Mouse (Mus musculus): Measurements from ENCODE around the gene Aars2. TPM values are rescaled to one million over a fixed set of nuclear protein-coding genes. Genes with fewer than 3 reads are reported as not detected.

Gene Aars2
- total RNA-seq, 2 experiments from 2014 or later, result 19.4 to 19.6 TPM

DNA sequence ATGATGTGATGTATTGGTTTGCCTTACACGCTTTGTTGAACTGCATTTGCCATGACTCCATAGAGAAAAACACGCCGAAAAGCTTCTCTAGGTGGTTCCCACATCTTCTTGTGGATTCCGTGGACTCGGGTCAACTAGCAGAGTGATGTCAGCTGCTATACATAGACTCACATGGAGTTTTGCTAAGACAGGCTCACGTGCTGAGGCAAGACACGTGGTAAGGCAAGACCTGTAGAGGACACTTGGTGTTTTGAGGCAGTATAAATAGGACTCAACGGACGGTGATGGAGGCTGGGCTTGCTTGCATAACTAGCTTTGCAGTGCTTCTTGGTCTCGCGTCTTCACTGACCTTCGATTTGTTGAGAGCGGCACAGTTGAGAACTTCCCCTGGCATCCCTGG is 8.2 kb upstream of the Aars2 start:
- DNase-seq, result no peak
- intact Hi-C loops (cut with DNase I), result no loop called here

DNA sequence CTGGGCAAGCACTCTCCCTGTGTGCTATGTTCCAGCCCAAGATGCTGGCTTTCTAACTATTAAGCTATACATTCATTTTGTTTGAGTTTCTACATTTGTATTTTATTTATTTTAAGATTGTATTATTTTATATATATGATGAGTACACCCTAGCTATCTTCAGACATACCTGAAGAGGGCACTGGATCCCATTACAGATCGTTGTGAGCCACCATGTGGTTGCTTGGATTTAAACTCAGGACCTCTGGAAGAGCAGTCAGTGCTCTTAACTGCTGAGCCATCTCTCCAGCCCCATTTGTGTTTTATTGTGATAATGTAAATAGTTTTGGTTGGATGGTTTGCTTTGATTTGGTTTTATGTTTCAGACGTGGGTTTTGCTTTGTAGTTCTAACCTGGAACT is 7.1 kb upstream of the Aars2 start:
- intact Hi-C loops (cut with DNase I), result no loop called here
- no peak for DNase-seq

DNA sequence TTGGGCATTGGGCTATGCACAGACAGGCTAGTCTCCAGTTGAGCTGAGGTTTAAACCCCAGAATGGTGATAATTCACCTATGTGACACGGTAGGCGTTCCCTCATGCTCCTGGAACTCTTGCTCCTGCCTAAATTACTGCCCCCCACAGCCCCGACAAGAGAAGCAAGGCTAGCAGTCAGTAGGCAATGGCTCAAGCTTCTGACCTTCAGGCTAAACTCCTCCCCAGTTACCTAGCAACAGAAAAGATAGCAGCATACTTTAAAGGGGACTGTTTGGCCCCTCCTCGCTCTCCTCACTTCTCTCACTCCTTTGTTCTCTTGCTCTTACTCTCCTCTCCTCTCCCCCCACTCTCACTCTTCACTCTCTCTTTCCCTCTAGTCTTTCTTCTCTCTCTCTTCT is 5.7 kb upstream of the Aars2 start:
- intact Hi-C loops (cut with DNase I), result no loop called here
- no peak for DNase-seq

DNA sequence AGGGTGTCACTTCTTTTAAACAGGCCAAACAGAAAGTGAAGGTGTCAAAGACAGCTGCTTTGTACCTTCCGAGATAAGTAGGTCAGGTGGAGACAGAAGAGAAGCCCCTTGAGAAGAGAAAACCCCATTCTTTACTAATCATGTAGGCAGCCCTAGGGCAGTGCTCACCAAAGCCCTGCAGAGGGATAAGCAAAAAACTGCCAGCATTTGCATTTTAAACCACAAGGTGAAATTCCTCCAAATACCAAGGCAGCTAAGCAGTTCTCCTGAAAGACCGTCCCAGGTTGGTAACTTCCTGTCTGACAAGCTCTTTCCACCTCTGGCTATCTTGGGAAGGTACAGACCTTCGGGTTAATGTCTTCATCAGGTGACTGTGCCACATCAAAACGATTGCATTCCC is 4.3 kb upstream of the Aars2 start:
- DNase-seq, result no peak
- intact Hi-C loops (cut with DNase I), result no loop called here

DNA sequence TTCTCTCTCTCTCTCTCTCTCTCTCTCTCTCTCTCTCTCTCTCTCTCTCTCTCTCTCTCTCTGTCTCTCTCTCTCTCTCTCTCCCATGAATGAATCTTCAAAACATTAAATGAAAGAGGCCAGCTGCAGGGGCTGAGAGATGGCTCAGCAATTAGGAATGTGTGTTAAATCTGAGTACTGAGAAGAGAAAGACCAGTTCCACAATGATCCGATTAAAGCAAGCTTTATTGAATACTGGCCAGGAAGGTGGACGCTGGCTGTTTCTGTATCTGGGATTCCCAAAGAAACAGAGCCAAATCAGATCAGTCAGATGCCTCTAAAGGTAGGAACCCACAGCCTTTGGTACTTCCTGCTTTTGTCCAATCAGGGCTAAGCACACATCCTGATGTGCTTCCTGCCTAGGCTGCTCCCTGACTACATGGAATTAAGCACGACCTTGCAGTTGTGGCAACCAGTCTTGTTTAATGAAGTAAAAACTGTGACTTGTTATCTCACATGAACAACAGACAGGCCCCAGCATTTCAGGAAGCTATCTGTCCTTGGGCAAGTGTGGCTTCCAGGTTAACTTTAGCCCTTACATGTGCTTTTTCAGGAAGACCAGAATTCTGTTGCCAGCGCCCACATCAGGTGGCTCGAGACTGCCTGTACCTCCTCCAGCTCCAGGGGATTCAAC is 3.2 kb upstream of the Aars2 start:
- intact Hi-C loops (cut with DNase I), result no loop called here
- DNase-seq, result no peak

DNA sequence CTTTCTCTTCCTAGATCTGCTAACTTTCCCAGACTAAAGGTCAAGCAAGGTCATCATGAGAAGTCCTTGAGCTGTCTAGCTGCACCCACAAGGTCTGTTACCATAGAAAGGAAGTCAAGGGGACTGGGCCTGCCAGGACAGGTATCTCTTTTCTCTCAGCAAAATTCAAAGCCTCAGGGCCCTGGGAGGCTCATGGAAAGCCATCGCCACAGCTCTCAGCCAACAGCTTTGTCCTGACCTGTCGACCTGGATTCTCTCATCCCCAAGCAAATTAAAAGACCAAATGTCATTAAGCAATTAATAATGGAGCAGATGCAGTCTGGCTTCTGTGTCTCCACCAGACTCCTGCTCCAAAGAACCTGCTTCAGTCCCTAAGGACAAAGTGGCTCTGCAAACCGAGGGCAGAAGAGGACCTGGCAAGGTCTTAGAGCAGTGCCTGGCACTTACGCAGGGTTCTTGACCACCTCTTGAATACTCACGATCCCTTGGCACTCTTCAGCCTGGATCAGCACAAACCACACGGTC is 638 bp upstream of the Aars2 start:
- intact Hi-C loops (cut with DNase I), result loop anchor here (2.0 kb wide), 1 partner anchor 27 kb away; no protein-coding TSS in a partner anchor
- DNase-seq, result no peak

DNA sequence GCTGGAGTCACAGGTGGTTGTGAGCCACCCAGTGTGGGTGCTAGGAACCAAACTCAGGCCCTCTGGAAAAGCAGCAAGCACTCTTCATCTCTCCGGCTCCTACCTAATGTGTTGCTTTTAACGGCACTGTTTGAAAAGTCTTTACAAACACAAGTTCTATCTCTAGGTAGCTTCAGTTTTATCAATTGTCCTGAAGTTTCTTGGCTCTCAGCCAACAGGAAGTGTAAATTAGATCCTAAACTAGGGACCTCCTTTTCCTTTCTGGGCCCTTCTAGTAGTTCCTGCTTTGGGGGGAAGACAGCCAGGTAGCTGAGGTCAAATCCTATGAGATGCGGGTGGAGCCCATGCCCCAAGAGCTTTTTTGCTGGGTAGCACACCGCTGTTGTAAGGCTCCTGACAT is 4.2 kb downstream of the Aars2 start:
- DNase-seq, result no peak
- intact Hi-C loops (cut with DNase I), result no loop called here

DNA sequence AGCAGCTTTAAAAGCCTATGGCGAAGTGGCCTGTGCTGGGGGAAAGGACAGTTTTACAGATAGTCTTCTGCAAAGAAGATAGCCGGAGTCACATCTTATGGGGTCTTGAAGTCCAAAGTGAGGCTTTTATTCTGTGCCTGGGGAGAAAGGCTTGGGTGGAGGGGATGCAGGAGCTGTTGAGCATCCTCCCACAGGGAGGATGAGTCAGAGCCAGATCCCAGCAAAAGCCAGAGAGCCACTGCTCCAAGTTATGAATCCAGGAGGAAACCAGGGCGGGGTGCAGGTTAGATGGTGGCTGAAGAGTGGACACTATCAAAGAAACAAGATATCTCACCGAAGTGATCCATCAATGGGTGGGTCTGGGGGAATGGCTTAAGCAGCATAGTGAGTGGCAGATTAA is 5.1 kb downstream of the Aars2 start:
- intact Hi-C loops (cut with DNase I), result no loop called here
- DNase-seq, result no peak

DNA sequence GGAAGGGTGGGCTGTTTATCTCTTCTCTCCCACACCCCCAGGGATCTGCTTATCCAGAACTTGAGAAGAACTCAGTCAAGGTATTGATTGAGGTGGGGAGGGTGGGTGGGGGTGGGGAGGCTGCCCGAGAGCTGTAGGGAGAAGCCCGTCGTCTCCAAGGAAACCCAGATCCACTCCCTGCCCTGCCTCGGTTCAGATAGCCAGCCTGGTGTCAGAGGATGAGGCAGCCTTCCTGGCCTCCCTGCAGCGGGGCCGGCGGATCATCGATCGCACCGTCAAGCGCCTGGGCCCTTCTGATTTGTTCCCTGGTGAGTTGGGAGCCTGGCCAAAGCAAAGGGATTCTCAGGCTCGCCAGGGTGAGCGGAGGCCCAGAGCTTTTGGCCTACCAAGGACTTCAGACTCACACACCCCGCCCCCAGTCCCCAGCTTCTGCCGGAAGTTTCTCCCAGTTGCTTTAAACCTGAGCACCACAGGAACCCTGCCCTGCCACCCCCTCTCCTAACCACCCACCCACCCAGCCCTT is 8.6 kb downstream of the Aars2 start:
- no peak for DNase-seq
- intact Hi-C loops (cut with DNase I), result no loop called here

DNA sequence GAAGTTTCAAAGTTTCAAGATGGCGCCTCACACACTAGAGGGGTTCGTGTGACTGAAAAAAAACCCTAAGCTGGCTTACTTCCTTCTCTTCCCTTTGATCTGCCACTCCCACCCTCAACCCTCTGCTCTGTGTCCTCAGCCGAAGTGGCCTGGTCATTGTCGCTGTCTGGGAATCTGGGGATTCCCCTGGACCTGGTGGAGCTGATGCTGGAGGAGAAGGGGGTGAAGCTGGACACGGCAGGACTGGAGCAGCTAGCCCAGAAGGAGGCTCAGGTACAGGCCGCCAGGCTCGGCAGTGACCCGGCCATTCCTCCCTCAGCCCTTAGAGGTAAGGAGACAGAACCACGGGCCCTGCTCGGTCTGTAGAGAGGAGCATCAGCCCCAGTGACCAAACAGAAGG is 9.2 kb downstream of the Aars2 start:
- no peak for DNase-seq
- intact Hi-C loops (cut with DNase I), result loop anchor here (1.0 to 2.0 kb wide), 2 partner anchors 36 to 127 kb away; no protein-coding TSS in a partner anchor

DNA sequence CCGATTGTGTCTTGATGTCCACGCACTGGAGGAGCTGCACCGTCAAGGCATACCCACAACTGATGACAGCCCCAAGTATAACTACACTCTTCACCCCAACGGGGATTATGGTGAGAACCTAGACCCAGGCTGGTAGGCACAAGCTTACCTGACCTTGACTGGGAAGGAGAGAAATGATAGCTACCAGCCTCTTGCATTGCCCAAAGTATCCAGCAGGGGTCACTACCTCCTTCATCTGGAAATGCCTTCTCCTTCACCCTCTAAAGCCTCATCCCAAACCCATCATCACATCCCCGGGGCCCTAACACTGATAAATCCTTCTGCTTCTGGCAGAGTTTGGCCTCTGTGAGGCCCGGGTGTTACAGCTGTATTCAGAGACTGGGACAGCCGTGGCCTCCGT is 9.8 kb downstream of the Aars2 start:
- peak; percentile 75 to 86 for DNase-seq
- intact Hi-C loops (cut with DNase I), result loop anchor here (1.0 to 2.0 kb wide), 2 partner anchors 36 to 126 kb away; no protein-coding TSS in a partner anchor

DNA sequence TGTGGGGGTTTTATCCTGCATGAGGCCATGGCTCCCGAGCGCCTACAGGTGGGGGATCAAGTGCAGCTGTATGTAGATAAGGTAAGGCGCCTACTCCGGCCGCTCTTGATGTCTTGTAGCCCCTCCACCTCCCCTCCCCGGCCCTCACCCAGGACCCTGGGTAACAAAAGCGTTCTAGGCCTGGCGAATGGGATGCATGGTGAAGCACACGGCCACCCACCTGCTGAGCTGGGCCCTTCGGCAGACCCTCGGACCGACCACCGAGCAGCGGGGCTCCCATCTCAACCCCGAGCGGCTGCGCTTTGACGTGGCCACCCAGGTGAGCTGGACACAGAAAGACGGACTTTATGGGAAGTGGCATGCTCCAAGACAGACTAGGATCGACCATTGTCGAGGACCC is 10.5 kb downstream of the Aars2 start:
- intact Hi-C loops (cut with DNase I), result loop anchor here (2.0 kb wide), 1 partner anchor 126 kb away; no protein-coding TSS in a partner anchor

DNA sequence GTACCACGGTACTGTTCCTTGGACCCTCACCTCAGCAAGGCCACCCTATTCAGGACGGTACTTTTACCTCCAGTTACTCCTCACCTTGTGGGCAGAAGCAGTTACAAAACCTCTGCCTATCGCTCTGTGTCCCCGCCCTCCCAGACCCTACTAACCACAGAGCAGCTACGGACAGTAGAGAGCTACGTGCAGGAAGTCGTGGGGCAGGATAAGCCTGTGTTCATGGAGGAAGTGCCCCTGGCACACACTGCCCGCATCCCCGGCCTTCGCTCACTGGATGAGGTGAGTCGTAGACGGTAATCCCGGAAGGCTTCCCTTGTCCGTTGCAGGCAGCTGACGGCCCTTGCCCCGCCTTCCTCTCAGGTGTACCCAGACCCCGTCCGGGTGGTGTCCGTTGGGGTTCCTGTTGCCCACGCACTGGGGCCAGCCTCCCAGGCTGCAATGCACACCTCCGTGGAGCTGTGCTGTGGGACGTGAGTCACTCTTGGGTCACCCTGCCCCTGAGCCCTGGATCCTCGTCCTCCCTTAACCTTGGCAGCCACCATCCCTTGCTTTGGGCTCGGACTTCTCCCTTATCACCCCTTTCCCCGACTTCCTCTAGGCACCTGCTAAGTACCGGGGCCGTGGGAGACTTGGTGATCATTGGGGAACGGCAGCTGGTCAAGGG is 11.0 kb downstream of the Aars2 start:
- DNase-seq, result no peak
- intact Hi-C loops (cut with DNase I), result loop anchor here (2.0 kb wide), 1 partner anchor 125 kb away; no protein-coding TSS in a partner anchor

More for the DNA sequence above, 10.5 kb downstream of the Aars2 start:
- DNase-seq, result no peak

DNA sequence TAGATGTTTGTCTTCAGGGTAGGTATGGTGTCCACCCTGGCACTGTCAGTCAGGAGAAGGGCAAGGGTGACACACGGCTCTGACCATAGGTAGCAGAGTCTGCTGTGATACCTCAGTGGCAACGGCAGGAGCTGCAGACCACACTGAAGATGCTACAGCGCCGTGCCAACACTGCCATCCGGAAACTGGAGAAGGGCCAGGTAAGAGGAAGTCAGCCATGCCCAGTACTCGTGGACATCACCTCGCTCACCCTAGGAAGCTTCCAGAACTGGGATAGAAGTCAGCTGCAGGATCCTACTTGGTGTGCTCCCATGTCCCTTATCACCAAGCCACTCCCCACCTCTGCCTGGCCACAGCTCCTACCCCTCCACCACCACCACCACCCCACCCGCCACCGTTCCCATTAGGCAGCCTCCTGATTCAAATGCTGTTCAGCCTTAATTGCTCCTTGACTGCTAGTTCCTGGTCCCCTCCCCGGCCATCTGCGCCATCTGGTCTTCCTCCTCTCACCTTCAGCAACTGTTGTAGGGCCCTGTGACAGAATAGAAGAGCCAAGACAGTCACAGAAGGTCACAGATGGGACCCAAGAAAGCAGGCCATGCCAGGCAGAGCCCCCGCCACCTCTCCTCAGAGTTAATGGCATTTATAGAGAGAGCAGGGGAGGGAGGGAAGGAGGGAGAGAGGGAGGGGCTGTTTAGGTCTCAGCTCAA is 12.3 kb downstream of the Aars2 start:
- intact Hi-C loops (cut with DNase I), result no loop called here
- DNase-seq, result no peak

DNA sequence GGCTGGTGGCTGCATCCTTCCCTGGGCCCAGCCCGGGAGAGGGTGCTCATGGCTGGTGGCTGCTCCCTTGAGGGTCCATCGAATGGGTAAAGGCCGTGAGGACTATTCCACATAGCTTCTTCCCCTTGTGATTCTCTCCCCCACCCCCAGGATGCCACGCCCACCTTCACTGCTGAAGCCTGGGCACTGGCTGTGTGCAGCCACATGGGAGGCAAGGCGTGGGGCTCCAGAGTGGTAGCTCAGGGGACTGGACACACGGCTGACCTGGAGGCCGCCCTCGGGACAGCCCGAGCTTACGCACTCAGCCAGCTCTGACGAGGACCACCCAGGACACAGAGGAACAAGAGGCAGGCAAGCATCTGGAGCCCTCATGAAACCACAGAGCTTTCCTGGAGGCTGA is 13.5 kb downstream of the Aars2 start:
- no peak for DNase-seq
- intact Hi-C loops (cut with DNase I), result no loop called here

DNA sequence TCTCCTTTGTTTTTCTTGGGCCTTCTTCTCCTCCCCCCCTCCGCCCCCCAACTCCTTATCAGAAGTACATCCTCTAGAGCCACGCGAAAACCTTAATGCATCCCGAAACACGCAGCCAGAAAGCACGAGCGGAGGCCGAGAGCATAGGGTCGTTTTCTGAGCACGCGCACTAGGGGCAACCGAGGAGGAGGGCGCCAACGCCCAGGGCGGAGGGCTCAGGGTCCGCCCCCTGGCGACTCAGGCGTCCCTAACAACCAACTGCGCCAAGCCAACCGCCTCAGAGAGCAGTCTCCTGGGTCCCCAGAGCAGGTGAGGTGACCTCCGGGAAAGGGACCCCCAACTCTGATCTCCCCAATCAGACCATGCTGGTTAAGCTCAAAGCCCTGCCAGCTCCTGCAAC is 16.6 kb downstream of the Aars2 start, which contains the start of gene Tcte1:
Tcte1 (plus strand) TSS at position 172 of the 400 bp plus-strand sequence.
- intact Hi-C loops (cut with DNase I), result no loop called here
- no peak for DNase-seq

DNA sequence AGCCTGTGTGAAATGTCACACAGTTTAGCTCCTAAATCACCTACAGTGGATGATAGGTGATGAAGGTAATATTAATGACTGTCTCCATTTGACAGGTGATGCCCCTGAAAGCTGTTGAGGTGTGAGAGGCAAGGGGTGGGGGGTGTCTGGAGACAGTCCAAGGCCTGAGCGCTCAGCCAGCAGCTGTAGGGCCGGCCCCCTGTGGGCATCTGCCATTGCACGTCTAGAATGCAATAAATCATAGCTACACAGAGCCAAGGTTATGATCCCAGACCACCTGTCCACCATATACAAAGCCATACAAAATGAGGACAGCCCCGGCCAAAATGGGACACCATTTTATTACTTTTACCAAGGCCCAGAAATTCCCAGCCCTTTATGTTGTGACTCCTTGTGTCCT is 18.3 kb downstream of the Aars2 start:
- DNase-seq, result no peak
- intact Hi-C loops (cut with DNase I), result no loop called here

DNA sequence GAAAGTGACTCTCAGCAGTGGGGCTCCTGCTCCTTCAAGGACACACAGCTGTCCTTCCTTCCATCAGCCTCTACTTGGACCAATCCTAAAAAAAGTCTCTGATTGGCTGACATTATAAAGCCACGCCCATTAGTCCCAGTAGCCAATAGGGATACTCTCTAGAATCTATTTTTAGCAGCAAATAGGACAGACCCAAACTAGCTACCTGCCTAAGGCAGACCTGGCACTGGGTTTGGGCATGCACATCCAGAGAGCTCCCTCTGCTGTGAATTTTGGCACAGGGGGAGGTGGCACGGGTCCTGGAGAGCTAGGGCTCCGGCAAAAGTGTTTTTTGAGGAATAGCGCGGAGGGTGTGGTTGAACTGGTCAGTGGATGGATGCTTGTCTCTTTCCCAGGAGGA is 19.9 kb downstream of the Aars2 start:
- intact Hi-C loops (cut with DNase I), result no loop called here
- DNase-seq, result no peak

DNA sequence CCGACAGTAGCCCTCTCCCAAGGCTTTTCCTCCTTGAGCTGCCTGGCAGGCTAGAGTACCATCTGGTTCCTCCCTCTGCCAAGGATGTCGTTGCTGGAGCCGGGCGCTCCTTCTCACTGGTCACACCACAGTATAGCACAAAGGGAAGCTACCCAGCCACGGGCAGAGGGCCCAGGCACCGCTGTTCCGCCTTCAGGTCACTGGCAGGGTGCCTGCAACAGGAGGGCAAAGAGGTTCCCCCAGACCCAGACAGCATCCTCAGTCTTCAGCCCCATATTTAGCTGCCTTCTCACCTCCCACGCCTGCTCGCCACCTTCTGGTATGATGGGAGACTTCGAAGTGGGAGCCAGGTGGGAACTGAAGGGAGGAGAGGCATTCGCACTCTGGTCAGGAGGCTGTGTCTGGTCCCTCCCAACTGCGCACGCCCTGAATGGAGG is 23.7 kb downstream of the Aars2 start:
- intact Hi-C loops (cut with DNase I), result no loop called here
- DNase-seq, result no peak

DNA sequence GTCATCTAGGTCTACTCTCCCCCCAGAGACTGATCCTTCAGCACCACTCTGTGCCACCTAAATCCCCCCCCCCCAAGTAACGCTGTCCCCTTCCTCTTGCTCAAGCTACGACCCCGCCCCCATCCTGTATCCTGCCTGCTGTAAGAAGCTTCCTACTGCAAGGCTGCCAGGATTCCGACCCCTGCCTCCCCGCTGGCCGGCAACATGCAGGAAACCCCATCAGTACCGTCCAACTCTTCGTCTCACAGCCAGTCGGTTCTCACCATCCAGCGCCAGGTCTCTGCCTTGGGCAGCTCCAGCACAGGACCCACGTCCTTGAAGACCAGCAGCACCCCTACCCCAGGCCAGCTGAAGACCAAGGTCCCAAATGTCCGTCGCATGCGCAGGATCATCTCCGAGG is 26.3 kb downstream of the Aars2 start:
- intact Hi-C loops (cut with DNase I), result no loop called here
- DNase-seq, result no peak

DNA sequence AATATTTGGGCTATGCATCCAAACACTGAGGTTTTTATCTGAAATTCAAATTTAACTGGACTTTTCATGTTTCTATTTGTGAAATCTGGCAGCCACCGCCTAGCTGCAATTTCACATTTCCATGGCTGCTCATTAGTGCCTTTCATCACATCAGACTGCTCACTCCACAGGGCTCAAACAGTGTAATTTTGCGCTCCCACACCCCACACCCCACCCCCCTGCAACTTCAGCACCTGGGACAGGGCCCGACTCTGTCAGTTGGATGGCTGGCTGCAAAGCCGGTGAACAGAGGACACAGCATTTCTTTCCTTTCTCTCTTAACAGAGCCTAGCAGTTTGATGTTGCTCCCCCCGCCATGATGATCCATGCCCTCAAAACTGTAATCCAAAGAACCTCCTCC is 29.6 kb downstream of the Aars2 start:
- intact Hi-C loops (cut with DNase I), result no loop called here
- no peak for DNase-seq

Measured in heart, postnatal 36 days (tissue).